Mouse (Mus musculus) mature B cell (primary cell): ENCODE data around the gene Rab11fip3.
"Not testable (repeated sequence)": the region's sequence is repeated elsewhere in the genome, so short reads cannot be mapped to it uniquely, and the experiment has no call there.

ENCODE experiments used
- in situ Hi-C: fragments of 300-500 bp; cut with MboI; formaldehyde crosslinking; loops from 2 replicates; pipeline ENCODE4 v1.14.3; 2019

Rab11fip3 gene

DNA sequence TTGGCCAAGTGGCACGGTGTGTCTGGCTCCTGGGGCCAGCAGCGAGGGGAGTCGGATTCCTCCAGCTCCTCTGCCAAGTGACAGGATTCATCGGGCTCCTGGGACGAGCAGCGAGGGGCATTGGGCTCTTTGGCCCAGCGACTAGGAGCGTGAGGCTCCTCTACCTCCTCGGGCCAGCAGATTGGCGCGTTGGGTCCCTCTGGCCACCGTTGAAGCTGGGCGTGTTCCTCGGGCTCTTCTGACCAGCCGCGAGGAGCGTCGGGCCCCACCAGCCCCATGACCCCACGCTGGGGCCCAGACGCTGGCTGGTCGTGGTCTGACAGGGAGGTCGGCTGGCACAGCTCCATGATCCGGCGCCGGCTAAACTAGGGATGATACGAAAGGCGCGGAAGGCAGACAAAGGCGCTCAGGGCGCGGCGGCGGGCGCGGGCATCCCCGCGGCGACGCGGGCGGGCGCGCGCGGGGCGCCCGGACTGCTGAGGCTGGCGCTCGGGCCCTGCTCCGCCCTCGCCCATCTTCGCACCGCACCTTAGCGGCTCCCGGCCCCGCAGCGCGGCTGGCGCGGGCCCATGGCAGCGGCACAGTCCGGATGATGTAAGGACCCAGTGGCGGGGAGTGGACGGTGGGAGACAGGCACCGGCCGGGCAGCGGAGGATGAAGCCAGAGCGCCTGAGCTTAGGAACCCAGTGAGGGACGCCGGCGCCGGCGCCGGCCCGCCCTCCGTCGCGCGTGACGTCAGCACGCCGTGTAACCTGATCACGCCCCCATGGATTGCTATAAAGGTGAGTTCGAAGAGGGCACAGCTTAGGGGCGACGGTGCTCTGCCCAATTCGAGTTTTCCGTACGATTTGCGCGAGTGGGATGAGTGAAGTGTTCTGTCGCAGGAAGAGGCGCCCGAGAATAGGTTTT is at the start of gene Rab11fip3:
Rab11fip3 (minus strand) TSS at position 725 of the 909 bp plus-strand sequence.
- in situ Hi-C loops = no loop called here

DNA sequence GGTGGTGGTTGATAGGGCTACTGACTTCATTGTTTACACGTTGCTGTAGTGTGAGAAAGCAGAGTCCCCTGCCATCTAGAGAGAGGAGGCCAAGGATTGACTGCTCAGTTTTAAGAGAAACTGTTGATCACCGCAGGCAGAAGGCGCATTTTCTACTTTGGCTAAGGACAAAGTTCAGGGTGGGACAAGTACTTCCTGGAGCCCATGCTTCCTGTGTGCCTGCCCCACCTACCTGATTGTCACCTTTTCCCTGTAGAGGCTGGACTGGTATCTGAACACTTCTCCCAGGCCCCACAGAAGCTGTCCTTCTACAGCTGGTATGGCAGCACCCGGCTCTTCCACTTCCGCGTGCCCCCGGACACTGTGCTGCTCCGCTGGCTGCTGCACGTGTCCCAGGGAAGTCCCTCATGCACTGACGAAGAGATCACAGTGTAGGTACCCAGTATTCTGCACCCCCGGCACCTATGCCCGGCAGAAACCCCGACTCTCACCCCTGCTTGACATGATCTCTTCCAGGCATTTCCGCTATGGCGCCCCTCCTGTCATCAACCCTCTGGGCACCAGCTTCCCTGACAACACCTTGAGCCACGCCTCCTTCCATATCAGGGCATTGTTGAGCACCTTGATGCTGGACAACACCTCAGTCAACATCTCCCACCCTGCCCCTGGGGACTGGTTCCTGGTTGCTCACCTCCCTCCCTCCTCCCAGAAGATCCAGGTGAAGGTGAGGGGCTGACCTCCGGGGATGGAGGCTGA is 47.3 kb upstream of the Rab11fip3 start:
- in situ Hi-C loops = no loop called here

DNA sequence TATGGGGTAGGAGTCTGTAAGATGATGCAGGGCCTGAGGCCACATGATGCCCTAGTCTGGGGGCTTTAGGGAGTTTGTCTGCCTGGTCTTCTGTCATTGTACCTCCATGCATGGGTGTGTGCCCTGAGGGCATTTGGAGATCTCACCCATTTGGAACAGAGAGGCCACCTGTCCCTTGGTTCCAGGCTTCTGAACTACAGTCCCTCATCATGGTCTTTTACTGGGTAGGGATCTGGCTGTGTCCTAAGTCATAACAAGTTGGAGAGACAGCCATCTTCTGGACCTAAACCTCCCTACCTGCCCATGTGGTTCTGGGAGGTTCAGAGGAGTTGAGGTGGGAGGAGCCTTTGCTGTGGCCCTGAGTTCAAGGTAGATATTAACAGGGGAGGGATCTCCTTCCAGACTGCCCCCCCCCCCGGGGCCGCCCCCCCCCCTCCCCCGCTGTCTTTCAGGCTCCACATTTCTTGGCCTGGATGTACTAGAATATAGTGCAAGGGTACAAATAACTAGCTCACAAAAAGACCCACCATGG is 46.7 kb upstream of the Rab11fip3 start:
- in situ Hi-C loops = no loop called here

DNA sequence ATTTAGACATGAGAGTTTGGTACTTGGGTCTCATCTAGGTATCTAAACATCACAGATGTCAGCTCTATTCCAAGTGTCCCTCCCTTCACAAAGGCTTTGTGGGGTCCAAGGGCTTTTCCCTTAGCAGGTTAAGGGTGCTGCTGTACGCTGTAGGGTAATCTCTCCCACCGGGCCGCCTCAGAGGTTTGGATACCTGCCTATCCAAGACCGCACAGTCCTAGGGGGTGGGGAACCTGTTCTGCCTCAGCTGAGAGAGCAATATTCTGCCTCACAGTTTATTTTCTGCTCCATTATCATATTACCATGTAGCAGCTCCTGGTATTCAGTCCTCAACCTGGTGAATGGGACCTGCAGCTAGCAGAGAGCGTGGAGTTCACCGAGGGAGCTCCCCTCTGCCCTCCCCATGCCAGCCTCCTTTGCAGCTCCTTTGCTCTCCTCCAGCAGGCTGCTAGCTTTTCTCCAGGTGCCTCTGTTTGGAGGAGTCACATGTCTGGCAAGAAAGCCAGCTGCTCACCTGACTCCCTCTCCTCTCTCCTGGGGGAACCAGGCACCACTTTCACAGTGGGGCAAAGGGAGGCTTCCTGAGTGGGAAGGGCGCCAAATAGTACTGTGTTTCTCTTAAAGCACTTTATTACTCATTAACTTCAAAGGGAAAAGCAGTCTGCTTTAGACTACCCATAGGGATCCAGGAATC is 46.0 kb upstream of the Rab11fip3 start:
- in situ Hi-C loops = no loop called here

DNA sequence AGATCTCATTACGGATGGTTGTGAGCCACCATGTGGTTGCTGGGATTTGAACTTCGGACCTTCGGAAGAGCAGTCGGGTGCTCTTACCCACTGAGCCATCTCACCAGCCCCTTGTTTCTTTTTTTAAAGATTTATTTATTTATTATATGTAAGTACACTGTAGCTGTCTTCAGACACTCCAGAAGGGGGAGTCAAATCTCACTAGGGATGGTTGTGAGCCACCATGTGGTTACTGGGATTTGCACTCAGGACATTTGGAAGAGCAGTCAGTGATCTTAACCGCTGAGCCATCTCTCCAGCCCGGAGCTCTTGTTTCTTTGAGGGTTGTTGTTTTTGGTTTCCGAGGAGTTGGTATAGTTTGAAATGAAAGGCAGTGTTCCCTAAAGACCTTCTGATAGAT is 45.1 kb upstream of the Rab11fip3 start:
- in situ Hi-C loops = not testable (repeated sequence)

DNA sequence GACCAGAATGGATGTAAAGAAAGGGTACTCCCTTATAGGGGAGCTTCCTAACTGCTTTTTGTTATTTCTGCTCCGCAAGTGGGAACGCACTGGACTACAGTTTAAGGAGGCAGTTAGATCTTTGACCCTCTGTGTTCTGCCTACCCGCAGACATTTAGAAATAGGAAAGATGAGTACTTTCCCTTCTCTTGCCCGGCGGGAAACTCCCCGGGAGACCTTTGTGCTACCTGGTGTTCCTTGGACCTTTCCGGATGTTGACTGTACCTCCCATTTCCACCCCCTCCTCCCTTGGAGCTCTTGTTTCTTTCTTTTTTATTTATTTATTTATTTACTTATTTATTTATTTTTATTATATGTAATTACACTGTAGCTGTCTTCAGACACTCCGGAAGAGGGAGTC is 44.7 kb upstream of the Rab11fip3 start:
- in situ Hi-C loops = no loop called here

DNA sequence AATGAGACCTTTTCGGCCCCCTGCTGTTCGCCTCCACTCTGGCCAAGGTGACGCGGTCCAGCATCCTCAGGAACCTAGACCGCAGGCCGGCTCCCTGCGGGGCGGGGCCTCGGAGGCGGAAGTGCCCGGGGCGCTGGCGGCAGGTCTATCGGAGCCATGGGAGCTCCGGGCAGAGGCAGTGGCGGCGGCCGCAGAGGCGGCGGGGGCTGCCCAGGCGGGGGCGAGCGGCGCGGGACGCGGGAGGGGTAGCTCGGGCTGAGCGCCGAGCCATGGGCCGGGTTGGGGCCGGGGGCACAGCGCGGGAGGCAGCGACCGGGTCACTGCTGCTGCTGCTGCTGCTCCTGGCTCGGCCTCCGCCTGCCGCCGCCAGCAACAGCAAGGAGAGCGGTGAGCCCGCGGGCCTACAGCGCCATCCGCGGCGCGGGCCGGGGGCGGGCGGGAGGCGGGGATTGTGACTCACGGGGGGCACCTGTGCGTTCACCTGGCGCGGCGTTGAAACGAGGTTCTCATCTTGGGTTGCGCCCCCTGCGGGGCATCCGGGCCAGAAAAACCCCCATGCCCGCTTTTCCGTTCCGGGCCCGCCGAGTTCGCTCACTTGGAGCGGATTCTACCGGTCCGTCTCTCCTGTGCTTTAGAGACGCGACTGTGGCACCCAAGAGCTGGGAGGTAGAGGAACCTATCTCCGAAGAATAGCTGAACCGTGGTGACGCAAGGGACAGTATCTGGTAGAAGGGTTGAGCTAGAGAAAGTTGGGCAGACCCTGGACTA is 44.0 kb upstream of the Rab11fip3 start, which contains the start of gene Tmem8:
Tmem8 (plus strand) TSS at position 119 of the 768 bp plus-strand sequence.
- in situ Hi-C loops = no loop called here

DNA sequence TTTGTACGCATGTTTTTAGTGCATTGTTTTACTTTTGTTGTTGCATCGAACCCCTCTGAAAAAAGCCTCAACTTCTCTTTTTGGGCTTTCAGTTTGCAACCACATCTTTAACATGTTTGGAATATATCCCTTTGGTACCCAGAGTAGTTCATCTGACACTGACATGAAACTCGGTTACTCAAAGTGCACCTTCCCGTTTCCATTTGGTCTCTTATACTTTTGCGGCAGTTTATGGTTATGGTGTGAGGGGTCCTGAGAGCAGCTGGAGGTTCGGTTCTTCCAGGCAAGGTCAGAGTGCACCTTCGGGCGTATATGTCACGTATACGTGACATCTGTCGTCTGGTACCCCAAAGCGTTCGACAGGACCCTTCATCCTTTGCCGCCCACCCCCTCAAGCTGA is 43.4 kb upstream of the Rab11fip3 start:
- in situ Hi-C loops = no loop called here

DNA sequence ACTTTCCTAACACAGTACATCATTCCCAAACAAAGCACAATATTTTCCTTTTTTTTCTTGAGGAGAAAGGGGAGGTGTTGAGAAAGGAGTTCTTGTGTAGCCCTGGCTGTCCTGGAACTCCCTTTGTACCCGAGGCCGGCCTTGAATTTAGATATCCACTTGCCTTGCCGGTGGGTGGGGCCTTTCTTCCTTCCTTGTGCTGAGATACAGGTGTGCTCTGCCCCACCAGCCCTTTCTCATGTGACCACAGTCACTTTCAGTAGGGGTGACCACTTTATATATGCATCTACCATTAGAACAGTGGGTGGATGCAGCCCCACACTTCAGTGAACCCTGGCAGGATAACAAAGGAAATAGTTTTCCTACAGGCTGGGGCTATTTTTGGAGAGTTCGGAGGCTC is 42.4 kb upstream of the Rab11fip3 start:
- in situ Hi-C loops = no loop called here

DNA sequence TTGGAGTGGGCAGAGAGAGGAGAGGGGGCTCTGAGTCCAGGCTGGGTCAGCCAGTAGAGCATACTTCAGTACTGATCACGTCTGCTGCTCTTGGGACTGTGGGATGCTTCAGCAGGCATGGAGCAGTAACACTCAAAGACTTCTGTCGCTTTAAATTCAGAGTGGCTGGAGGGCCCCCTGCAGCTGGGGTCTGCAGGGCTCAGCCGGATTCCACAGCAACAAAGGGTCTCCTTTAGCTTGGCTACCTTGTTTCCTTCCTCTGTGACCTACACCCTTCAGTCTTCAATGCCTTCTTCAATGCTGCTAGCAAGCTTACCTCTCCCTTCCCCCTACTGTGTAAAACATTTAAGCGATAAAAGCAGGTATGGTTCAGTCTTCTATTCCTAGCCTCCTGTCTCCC is 41.7 kb upstream of the Rab11fip3 start:
- in situ Hi-C loops = no loop called here

DNA sequence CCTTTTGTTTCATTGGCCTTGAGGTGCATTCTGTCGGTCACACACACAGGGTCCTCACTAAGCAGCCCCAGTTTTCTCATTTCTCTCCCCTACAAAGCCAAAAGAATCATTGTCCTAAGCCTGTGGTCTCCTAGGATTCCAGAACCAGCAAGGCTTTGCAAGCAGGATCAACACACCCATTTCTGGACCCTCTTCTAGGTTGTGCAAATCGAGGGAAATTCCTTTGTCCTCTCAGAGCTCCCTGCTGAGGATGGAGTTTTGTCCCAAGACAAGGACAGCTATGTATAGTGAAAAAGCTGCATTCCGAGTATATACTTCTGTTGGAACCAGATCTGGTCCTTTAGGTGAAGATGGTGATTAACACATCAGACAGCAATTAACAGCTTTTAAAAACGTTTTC is 40.8 kb upstream of the Rab11fip3 start:
- in situ Hi-C loops = no loop called here

DNA sequence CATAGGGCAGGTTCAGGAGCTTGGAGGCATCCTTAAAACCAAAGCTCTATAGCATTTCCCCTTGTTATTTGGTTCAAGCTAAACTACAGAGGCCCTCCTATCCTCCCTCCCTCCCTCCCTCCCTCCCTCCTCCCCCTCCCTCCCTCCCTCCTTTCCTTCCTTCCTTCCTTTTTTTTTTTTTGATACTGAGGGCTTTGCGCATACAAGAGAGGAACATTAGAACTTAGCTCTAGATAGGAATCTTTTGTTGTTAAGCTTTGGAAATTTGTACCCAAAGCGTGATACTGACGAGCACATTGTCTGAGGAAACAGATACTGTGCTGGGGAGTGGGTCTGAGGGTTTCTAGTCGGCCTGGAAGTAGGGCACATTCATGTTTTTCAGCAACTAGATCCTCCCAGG is 36.3 kb upstream of the Rab11fip3 start:
- in situ Hi-C loops = no loop called here

DNA sequence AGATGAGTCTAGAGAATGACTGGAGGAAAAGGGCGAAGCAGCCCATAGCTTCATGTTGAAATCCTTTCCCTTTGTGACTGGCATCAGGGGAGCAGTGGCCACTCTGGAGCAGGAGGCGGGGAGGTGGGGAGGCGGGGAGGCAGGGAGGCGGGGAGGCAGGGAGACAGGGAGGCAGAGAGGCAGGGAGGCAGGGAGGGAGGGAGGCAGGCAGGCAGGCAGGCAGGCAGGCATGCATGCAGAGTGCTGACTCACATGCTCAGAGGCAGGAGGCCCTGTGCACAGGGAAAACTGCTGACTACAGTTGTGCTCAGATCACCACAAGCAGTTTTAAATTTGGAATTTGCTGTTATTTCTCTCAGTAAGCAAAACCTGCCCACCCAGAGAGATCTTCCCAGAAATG is 32.1 kb upstream of the Rab11fip3 start:
- in situ Hi-C loops = no loop called here

DNA sequence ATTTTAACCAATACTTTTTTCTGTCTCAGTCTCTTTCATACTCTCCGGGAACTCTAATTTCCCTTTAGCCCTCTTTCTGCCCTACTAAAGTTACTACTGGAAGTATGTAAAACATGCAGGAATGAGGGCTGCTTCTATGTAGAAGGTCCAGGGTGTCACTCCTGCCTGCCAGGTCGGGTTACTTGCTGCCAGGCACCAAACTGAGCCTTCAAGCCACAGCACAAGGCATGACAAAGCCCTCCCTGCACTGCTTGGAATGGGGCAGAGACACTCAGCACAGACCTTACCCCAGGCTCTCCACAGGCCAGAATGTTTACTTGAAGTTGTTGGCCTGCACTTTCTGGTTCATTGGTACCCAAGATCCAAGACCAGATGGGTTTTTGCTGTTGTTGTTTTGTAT is 30.8 kb upstream of the Rab11fip3 start:
- in situ Hi-C loops = no loop called here

DNA sequence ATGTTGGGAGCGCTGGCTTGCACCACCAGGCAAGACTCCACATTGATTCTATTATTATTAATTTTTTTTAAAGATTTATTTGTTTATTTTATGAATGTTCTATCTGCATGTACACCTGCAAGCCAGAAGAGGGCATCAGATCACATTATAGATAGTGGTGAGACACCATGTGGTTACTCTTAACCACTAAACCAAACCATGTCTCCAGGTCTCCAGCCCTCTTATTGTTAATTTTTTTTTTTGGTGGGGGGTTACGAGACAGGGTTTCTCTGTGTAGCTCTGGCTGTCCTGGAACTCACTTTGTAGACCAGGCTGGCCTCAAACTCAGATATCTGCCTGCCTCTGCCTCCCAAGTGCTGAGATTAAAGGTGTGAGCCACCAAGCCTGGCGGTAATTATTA is 30.0 kb upstream of the Rab11fip3 start:
- in situ Hi-C loops = not testable (repeated sequence)

DNA sequence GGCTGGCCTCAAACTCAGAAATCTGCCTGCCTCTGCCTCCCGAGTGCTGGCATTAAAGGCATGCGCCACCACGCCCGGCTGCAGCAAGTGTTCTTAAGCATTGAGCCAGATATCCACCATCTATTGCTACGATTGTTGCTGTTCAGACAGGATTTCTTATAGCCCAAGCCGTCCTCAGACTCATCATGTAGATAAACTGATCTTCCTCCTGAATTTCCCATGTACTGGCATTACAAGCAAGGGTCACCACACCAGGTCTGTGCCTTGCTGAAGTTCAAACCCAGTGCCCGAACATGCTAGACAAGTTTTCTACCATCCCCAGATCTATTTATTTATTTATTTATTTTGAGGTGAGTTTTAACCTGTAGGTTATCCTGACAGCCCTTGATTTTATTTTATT is 29.1 kb upstream of the Rab11fip3 start:
- in situ Hi-C loops = no loop called here

DNA sequence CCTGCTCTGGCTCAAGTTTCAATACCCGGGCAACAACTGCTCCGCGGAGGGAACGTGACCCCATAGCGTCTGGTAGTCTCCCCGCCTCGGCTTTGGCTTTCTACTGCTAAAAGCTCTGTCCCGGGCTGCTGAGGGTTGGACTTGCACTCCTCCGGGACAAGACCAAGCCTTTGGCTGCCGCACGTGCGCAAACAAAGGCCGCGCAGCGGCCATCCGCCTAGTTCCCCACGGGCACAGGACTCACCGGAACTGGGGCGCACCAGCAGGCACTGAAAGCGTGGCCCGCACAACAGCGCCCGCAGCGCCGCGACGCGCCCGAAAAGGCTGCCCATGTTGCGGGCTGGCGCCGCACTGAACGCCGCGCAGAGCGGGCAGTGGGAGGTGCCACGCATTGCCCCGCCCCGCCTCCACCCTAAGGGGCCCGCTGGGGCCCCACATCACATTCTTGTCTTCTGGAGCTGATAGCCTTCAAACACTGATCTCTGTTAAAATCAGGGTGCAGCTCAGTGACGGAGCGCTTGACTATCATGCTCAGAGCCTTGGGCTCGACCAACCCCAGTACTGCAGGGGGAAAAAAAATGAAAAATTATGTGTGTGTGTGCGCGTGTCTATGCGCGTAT is 25.9 kb upstream of the Rab11fip3 start, which contains the start of gene Nme4:
Nme4 (minus strand) TSS at position 482 of the 620 bp plus-strand sequence.
- in situ Hi-C loops = no loop called here

DNA sequence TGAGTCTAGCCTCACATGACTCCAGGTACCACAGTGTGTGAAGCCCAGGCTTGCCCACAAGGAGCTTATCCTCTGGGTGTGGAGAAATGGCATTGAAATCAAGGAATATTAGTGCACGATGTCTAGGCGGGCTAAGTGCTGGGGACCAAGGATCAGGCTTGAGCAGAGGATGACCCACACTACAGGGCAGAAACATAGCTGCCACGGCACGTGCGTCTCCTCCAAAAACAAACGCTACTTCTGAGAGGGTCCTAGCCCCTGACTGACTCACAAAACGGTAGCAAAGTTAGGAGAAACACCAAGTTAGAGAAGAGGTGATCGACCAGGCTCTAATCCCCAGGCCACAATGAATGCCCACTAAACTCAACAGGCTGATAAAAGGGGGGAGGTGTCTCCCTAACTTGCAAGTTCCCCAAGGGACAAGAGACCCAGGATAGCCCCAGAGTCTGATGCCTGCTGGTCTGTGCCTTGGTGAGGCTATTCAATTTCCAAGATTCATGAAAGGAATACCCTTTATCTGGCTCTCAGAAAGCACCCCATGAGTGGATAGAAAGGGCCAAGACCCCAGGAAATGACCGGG is 25.3 kb upstream of the Rab11fip3 start:
- in situ Hi-C loops = no loop called here

DNA sequence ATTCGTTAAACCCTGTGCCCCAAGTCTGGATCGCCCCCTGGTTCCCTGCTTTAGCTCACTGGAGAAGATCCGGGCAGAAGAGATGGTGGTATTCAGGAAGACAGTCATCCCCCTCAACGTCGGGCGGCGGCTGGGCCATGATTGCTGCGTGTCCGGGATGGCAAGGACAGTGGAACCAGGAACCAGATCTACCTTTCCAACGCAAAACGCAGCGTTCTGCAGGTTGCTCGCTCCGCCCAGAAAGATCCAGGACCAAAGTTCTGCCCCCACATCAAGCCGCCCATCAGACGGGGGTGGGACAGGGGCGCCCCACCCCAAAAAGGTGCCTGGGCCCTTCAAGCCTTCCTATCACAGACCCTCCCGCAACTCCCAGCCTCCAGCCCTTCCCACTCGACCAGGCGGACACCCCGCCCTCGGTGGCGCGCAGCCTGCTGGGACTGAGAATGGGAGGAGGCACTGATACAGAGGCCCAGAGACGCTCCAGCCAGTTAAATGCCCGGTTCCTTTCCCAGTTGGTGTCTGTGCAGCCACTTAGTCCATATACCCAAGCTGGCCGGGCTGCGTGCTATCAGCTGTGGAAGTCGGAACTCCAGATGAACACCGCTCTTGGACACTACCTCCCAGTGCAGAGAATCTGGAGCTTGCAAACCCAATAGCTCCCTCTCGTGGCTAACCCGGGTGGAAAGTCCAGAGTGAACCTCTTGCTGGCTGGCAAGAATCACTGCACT is 20.7 kb upstream of the Rab11fip3 start, which contains the start of gene Decr2:
Decr2 (minus strand) TSS at position 433 of the 728 bp plus-strand sequence.
- in situ Hi-C loops = no loop called here
